Comparison of ENCODE assay signal across 22 mouse cellular contexts in genomic region chr2:114099109-114099508, GRCm38 (mm10). TPM values are rescaled to one million over a fixed set of nuclear protein-coding genes. Genes with fewer than 3 reads are reported as not detected.
DNase-seq lines count a peak whose midpoint lies in the region; ATAC-seq and TF ChIP-seq lines count a peak whose summit lies in the region.
"Had no signal": no experiment of that assay in that cellular context is flagged by ENCODE, and none has a peak within 500 bp of the region (broad histone marks: within the 10 kb centered on the region; RNA-seq: fewer than 3 reads in every experiment).

No protein-coding gene starts in this region.

- H3K9me3 ChIP-seq in liver, embryonic 12.5 days (replicated peaks): no peaks in the 10 kb centered on the region
- H3K9me3 ChIP-seq in midbrain, embryonic 13.5 days: no peaks in the 10 kb centered on the region
- H3K9me3 ChIP-seq: embryonic facial prominence, embryonic 12.5 days; forebrain, embryonic 12.5 days; heart, embryonic 13.5 days; hindbrain, embryonic 13.5 days had no signal

- H3K36me3 ChIP-seq in liver, adult 2 months (ENCODE audit: control insufficient read depth, insufficient read depth, low read length): peaks cover 8% of the 10 kb centered on the region
- H3K36me3 ChIP-seq in liver, embryonic 12.5 days: peaks cover 55% of the 10 kb centered on the region
- H3K36me3 ChIP-seq in midbrain, embryonic 13.5 days: peaks cover 51% of the 10 kb centered on the region

- no peak for ATAC-seq in CD4-positive, CD25-positive, alpha-beta regulatory T cell, adult 4 months
- ATAC-seq in liver, embryonic 12.5 days: no peak
- no peak for ATAC-seq in midbrain, embryonic 13.5 days
- ATAC-seq: forebrain, embryonic 16.5 days; hindbrain, postnatal 0 days; intestine, embryonic 16.5 days had no signal

- DNase-seq in CD4-positive, CD25-positive, alpha-beta regulatory T cell, adult 2 months (ENCODE audit: low read depth, low spot score): peak; percentile 3
- peak; percentile 83 for DNase-seq in liver, adult 2 months (ENCODE audit: extremely low read depth, low read depth, low spot score)
- DNase-seq in fat pad, adult 2 months (ENCODE audit: extremely low read depth, low read depth, low spot score): peak; percentile 42
- no peak for DNase-seq in urinary bladder, postnatal 4 days (ENCODE audit: low spot score in 2 of 2)
- DNase-seq: adrenal gland, postnatal 14 days; B cell, adult 2 months; cerebellum, adult 11-12 months; cerebellum, adult 9-10 months; cerebellum, postnatal 25 days; gastrocnemius, postnatal 10 days; heart, postnatal 10 days had no signal

- H3K9ac ChIP-seq in liver, adult 2 months (ENCODE audit: low read depth, low read length): no peak overlapping the region
- H3K9ac ChIP-seq in liver, embryonic 12.5 days: no peak overlapping the region
- no peak overlapping the region for H3K9ac ChIP-seq in midbrain, embryonic 13.5 days (replicated peaks)
- H3K9ac ChIP-seq: embryonic facial prominence, embryonic 12.5 days; forebrain, embryonic 12.5 days; heart, embryonic 13.5 days; hindbrain, embryonic 13.5 days had no signal

- no peak overlapping the region for H3K4me2 ChIP-seq in liver, embryonic 12.5 days
- no peak overlapping the region for H3K4me2 ChIP-seq in midbrain, embryonic 13.5 days (replicated peaks)
- H3K4me2 ChIP-seq: embryonic facial prominence, embryonic 12.5 days; forebrain, embryonic 12.5 days; heart, embryonic 13.5 days; hindbrain, embryonic 13.5 days had no signal

- H3K27ac ChIP-seq in liver, adult 2 months (replicated peaks; ENCODE audit: insufficient read depth, low read depth, low read length): peak overlapping the region; percentile 66
- H3K27ac ChIP-seq in liver, embryonic 12.5 days: no peak overlapping the region
- H3K27ac ChIP-seq in midbrain, embryonic 13.5 days: no peak overlapping the region
- H3K27ac ChIP-seq: embryonic facial prominence, embryonic 12.5 days; forebrain, embryonic 12.5 days; hindbrain, embryonic 13.5 days; hindbrain, postnatal 0 days had no signal

- TF ChIP-seq CTCF in liver, adult 2 months (IDR thresholded peaks at IDR 0.05; ENCODE audit: low read depth, low read length): no peak

- TF ChIP-seq POLR2A in liver, adult 2 months (IDR thresholded peaks at IDR 0.05; ENCODE audit: extremely low read depth, insufficient read depth, low read length): no peak

- H3K27me3 ChIP-seq in liver, adult 2 months (ENCODE audit: control insufficient read depth, insufficient read depth, low read length): no peaks in the 10 kb centered on the region
- no peaks in the 10 kb centered on the region for H3K27me3 ChIP-seq in liver, embryonic 12.5 days (replicated peaks)
- H3K27me3 ChIP-seq in midbrain, embryonic 13.5 days: no peaks in the 10 kb centered on the region
- H3K27me3 ChIP-seq: embryonic facial prominence, embryonic 12.5 days; forebrain, embryonic 12.5 days; heart, embryonic 13.5 days; hindbrain, embryonic 13.5 days had no signal

- H3K79me2 ChIP-seq in liver, adult 2 months (ENCODE audit: control insufficient read depth, insufficient read depth, low read length): no peaks in the 10 kb centered on the region

- H3K4me1 ChIP-seq in liver, adult 2 months (ENCODE audit: control insufficient read depth, insufficient read depth, low read length): peaks cover 17% of the 10 kb centered on the region
- H3K4me1 ChIP-seq in liver, embryonic 12.5 days: peaks cover 22% of the 10 kb centered on the region
- no peaks in the 10 kb centered on the region for H3K4me1 ChIP-seq in midbrain, embryonic 13.5 days (replicated peaks)
- H3K4me1 ChIP-seq: embryonic facial prominence, embryonic 12.5 days; forebrain, embryonic 12.5 days; hindbrain, embryonic 13.5 days had no signal

- WGBS in liver, adult 2 months: 48% methylated on average over 5 of the region's 5 CpGs
- WGBS in liver, embryonic 12.5 days (ENCODE audit: insufficient replicate concordance): 88% methylated on average over 5 of the region's 5 CpGs
- WGBS in midbrain, embryonic 13.5 days: 96% methylated on average over 5 of the region's 5 CpGs

- no peak overlapping the region for H3K4me3 ChIP-seq in liver, adult 2 months (ENCODE audit: insufficient read depth, low read depth, low read length)
- H3K4me3 ChIP-seq in liver, embryonic 12.5 days: no peak overlapping the region
- H3K4me3 ChIP-seq in midbrain, embryonic 13.5 days (replicated peaks): no peak overlapping the region
- H3K4me3 ChIP-seq: embryonic facial prominence, embryonic 12.5 days; forebrain, embryonic 12.5 days; heart, embryonic 13.5 days; hindbrain, embryonic 13.5 days had no signal

RNA-seq across cellular contexts. Expression of gene Actc1, which starts 45.8 kb away (rescaled TPM):
- not detected for polyA plus RNA-seq in CD4-positive, CD25-positive, alpha-beta regulatory T cell, adult 4 months (2017; shearing (Covaris generic))
- total RNA-seq in liver, adult 2 months (2014; rRNA removed): 0.09 TPM in 1 of 2 replicates, not detected in the other
- 0.09 and 0.25 TPM in 2 replicates for polyA plus RNA-seq in liver, adult 2 months (2012; rRNA removed)
- 9.2 and 20.4 TPM in 2 replicates for polyA plus RNA-seq in liver, embryonic 12.5 days (2016; fragmentation: Nextera tagmentation; extraction: Ambion mirVana)
- 1.0 and 4.1 TPM in 2 replicates for polyA plus RNA-seq in midbrain, embryonic 13.5 days (2015; fragmentation: Nextera tagmentation; extraction: Ambion mirVana)
- total RNA-seq: hematopoietic stem cell, adult 5-6 weeks had no signal

Comparison
In these comparisons a context has a peak if more than half of its experiments do, and no peak if none do; other contexts are left out.
1. DNase-seq: peak in CD4-positive, CD25-positive, alpha-beta regulatory T cell, adult 2 months (single experiment), liver, adult 2 months (single experiment) and fat pad, adult 2 months (single experiment); none in urinary bladder, postnatal 4 days (0 of 2).